Mouse (Mus musculus) midbrain, embryonic 13.5 days (tissue): ENCODE results near the gene Rab11a. TPM values are rescaled to one million over a fixed set of nuclear protein-coding genes. Genes with fewer than 3 reads are reported as not detected.

ENCODE experiments used
- ATAC-seq: fragments of 200-750 bp; cut with Nextera tagmentation; 2 replicates; pipeline ENCODE4 v1.8.0; 2017; ENCODE audit warnings: mild to moderate bottlenecking, moderate TSS enrichment, moderate library complexity
- H3K27ac ChIP-seq: fragments of 300-500 bp; sonication (generic); 2 replicates; pipeline ENCODE4 v1.5.1; 2015; ENCODE audit warnings: inconsistent platforms, mild to moderate bottlenecking, moderate library complexity
- H3K27me3 ChIP-seq: fragments of 300-500 bp; sonication (generic); 2 replicates; pipeline ENCODE4 v1.6.1; 2015; ENCODE audit warnings: mild to moderate bottlenecking, inconsistent platforms
- H3K36me3 ChIP-seq: fragments of 300-500 bp; sonication (generic); 2 replicates; pipeline ENCODE4 v1.6.1; 2015; ENCODE audit warnings: mild to moderate bottlenecking, inconsistent platforms
- H3K4me1 ChIP-seq: fragments of 300-500 bp; sonication (generic); replicated peaks from 2 replicates; pipeline ENCODE4 v1.6.1; 2015; ENCODE audit warnings: inconsistent platforms
- H3K4me2 ChIP-seq: fragments of 300-500 bp; sonication (generic); replicated peaks from 2 replicates; pipeline ENCODE4 v1.6.1; 2015; ENCODE audit warnings: moderate library complexity, mild to moderate bottlenecking, inconsistent platforms
- H3K4me3 ChIP-seq: fragments of 300-500 bp; sonication (generic); replicated peaks from 2 replicates; pipeline ENCODE4 v1.5.1; 2015; ENCODE audit warnings: mild to moderate bottlenecking, inconsistent platforms
- H3K9ac ChIP-seq: fragments of 300-500 bp; sonication (generic); replicated peaks from 2 replicates; pipeline ENCODE4 v1.6.1; 2015; ENCODE audit warnings: mild to moderate bottlenecking, inconsistent platforms
- H3K9me3 ChIP-seq: fragments of 300-500 bp; sonication (generic); 2 replicates; pipeline ENCODE4 v1.6.1; 2016; ENCODE audit warnings: mild to moderate bottlenecking, inconsistent platforms
- WGBS: fragments of 180-500 bp; shearing (Covaris S2); methylation state at CpG from one replicate; pipeline ENCODE4 v1.1.7; 2015; 5-methylcytosine and 5-hydroxymethylcytosine counted together
- polyA plus RNA-seq: library from polyadenylated mRNA; unstranded; fragments of >200 nt; fragmentation: Nextera tagmentation; extraction: Ambion mirVana; gene quantifications from 2 replicates; pipeline ENCODE4 v1.2.1, GENCODE M21; 2015

The Rab11a gene
- 378 and 397 TPM in 2 replicates for polyA plus RNA-seq

DNA sequence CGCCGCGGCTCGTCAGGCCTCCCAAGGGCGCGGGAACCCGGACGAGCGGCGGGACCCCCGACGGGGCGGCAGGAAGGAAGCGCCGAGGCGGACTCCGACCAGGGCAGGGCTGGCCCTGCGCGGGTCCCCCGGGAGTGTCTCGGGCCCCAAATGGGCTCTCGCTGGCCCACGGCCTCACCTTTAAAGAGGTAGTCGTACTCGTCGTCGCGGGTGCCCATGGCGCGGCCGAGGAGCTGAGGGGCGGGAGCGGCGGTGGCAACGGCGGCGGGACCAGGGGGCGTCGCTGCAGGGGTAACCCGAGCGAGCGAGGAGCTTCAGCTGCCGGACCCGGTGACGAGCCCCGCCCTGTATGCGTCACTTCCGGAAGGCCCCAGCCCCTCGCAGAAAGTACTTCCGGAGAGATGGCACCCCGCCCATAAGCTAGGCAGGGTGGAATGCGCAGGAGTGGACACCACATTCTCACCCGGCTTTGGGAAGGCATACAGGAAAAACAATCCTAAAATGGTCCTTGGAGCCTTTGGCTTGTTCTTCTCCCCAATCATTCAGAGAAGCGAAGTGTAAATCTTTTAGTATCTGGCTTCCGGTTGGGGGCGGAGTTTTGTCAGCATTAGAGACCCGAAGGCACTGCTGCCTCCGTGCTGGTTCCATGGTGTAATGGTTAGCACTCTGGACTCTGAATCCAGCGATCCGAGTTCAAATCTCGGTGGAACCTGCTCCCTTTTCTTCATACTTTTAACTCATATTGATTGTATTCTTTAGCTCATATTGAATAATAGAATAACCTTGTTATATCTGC lies at the start of gene Rab11a:
Rab11a (minus strand) TSS at position 353 of the 796 bp plus-strand sequence.
- under 1% methylated on average over 61 of the region's 61 CpGs for WGBS
- no peaks in the 10 kb centered on the region for H3K36me3 ChIP-seq

DNA sequence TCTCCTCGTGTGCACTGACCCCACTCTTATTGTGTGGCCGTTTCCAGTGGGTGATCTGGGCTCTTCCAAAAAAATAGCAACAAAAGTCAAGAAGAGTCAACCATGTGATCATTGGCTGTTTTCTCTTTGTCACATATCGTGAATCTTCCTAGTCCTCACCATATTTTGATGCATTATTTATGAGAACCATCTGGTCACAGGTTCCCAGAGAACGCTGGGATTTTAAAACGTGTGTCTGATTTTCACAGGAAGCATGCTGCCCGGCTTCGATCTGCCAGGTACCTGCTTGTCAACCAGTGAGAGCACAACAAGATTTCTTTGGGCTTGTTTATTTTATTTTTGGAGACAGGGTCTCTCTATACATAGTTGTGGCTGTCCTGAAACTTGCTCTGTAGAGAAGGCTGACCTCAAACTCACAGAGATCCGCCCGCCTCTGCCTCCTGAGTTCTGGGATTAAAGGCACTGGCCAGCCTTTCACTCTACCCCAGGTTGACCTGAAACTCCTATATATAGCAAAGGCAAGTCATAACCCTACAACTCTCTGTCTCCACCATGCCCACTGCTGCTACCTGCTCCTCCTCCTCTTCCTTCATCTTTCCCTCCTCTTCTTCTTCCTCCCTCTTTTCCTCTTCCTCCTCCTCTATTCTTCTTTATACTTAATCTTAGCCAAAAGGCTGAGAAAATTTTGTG lies 48.8 kb upstream of the Rab11a start:
- ATAC-seq: no peak
- Histone ChIP-seq H3K27me3 (no peaks in the 10 kb centered on the region), H3K36me3 (no peaks in the 10 kb centered on the region), H3K9me3 (no peaks in the 10 kb centered on the region), H3K9ac (no peak overlapping the region), H3K4me3 (no peak overlapping the region), H3K27ac (no peak overlapping the region), H3K4me2 (no peak overlapping the region), H3K4me1 (peaks cover 5% of the 10 kb centered on the region; the same call in 1 of the 2 replicates)
- WGBS: 77% methylated on average over 9 of the region's 9 CpGs

More for the DNA sequence above, at the start of gene Rab11a:
- Histone ChIP-seq H3K9ac (peak within 1 kb of the TSS; percentile 88), H3K27me3 (no peaks in the 10 kb centered on the region), H3K4me1 (peaks cover 8% of the 10 kb centered on the region), H3K4me3 (peak within 1 kb of the TSS; percentile 85), H3K27ac (peak within 1 kb of the TSS; percentile 93), H3K9me3 (no peaks in the 10 kb centered on the region), H3K4me2 (peak within 1 kb of the TSS; percentile 79)
- peak; percentile 97 for ATAC-seq

DNA sequence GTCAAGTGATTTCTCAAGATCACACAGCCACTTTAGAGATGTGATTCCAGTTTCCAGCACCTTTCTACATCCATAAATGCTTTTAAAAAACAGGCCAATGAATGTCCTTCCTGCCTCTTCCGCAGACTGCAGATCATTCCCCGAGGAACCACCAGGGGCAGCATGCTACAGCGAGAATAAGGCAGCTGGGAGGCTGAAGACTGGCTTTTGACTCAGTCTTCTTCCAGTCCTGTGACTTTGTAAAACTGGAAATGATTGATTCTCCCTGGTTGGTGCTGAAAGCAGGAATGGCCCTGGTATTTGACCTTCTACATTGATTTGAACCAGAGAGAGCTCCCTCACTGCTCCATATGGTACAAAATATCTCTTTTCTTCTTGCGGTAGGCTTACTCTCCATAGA lies 47.3 kb upstream of the Rab11a start:
- WGBS: 43% methylated on average over 4 of the region's 4 CpGs
- no peaks in the 10 kb centered on the region for H3K27me3 ChIP-seq
- no peaks in the 10 kb centered on the region for H3K36me3 ChIP-seq
- H3K4me3 ChIP-seq: no peak overlapping the region
- no peaks in the 10 kb centered on the region for H3K4me1 ChIP-seq
- H3K9me3 ChIP-seq: no peaks in the 10 kb centered on the region
- H3K27ac ChIP-seq: no peak overlapping the region
- H3K9ac ChIP-seq: no peak overlapping the region
- no peak for ATAC-seq
- no peak overlapping the region for H3K4me2 ChIP-seq

DNA sequence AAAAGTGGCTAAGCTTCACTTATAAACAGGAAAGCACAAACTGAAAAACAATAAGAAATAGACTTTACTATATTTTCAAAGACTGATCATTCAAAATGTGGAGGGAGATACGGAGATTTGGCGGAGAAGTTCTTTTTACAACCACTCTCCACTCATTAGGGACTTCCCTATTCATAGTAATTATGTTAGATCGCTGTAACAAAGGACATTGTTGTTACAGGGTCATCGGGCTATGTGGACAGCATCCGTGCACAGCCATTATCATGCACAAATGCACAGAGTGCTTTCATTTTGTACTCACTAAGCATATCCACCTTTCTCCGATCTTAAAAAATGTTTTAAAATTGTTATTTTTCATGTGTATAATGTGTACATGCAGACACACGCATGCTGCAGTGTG lies 46.0 kb upstream of the Rab11a start:
- no peaks in the 10 kb centered on the region for H3K4me1 ChIP-seq
- no peaks in the 10 kb centered on the region for H3K9me3 ChIP-seq
- no peak overlapping the region for H3K4me3 ChIP-seq
- H3K27me3 ChIP-seq: no peaks in the 10 kb centered on the region
- no peaks in the 10 kb centered on the region for H3K36me3 ChIP-seq
- H3K9ac ChIP-seq: no peak overlapping the region
- no peak overlapping the region for H3K27ac ChIP-seq
- no peak overlapping the region for H3K4me2 ChIP-seq
- 75% methylated on average over 7 of the region's 7 CpGs for WGBS
- ATAC-seq: no peak

DNA sequence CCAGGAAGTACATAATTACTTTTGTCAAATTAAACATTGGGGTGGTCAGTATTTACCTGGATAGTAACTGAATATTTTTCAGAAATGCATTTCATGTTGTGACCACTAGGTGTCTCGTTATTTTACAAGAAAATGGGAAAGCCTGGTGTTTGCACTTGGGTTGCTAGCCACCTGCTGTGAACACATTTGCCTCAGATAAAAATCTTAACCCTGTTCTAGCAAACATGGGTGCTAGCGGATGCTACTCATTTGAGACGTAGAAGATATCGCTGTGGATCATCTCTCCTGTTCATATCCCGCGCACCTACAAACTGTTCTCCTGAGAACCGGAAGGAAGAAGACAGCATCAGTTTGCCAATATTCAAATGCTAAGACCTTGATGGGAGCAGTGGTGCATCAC lies 42.1 kb upstream of the Rab11a start:
- no peak overlapping the region for H3K9ac ChIP-seq
- H3K4me3 ChIP-seq: no peak overlapping the region
- H3K9me3 ChIP-seq: no peaks in the 10 kb centered on the region
- no peaks in the 10 kb centered on the region for H3K27me3 ChIP-seq
- WGBS: 45% methylated on average over 7 of the region's 7 CpGs
- ATAC-seq: no peak
- H3K36me3 ChIP-seq: no peaks in the 10 kb centered on the region
- no peak overlapping the region for H3K4me2 ChIP-seq
- no peak overlapping the region for H3K27ac ChIP-seq
- H3K4me1 ChIP-seq: peaks cover 5% of the 10 kb centered on the region

DNA sequence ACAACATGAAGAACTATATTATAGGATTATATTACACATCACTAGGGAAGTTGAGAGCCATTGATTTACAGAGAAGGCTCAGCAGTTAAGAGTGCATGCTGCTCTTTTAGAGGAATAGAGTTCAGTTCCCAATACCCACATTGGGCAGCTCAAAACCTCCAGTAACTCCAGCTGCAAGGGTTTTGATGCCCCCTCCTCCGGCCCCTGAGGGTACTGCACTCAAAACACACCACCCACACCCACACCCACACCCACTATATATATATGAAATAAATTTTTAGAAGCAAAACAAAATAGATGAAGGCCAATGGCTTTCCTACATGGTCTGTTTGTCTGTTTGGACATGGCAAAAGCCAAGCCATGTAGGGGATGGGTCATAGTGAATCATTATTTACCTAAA lies 40.6 kb upstream of the Rab11a start:
- Histone ChIP-seq H3K27ac (no peak overlapping the region), H3K9me3 (no peaks in the 10 kb centered on the region), H3K9ac (no peak overlapping the region), H3K4me3 (no peak overlapping the region), H3K4me1 (peaks cover 11% of the 10 kb centered on the region), H3K36me3 (no peaks in the 10 kb centered on the region), H3K27me3 (no peaks in the 10 kb centered on the region), H3K4me2 (no peak overlapping the region)
- ATAC-seq: no peak
- WGBS: 90% methylated on average over 1 of the region's 1 CpGs

DNA sequence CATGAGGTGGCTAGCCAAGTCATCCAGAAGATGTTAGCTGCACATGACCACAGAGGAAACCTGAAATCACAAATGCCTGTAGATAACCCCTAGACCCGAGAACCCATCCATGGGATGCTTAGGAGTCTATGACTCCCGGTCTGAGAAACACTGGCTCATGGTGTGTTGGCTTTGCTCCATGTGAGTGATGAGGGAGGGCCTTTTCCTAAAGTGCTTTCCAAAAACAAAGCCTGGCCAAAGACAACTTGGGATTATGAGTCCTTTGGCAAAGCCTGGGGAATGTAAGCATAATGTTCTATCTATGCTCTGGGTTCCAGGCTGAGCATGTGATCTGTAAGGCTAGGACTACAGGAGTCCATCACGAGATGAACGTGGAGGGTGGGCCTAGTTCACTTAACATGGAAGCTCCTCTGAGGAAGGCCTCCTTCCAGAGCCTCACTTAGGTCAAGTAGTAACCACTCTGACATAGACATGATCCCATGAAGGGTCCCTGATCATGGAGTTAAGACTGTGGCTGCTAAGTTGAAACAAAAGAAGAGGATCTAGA lies 40.0 kb upstream of the Rab11a start:
- Histone ChIP-seq H3K9me3 (no peaks in the 10 kb centered on the region), H3K27ac (no peak overlapping the region), H3K9ac (no peak overlapping the region), H3K4me3 (no peak overlapping the region), H3K36me3 (no peaks in the 10 kb centered on the region), H3K4me2 (no peak overlapping the region), H3K27me3 (no peaks in the 10 kb centered on the region), H3K4me1 (peaks cover 11% of the 10 kb centered on the region)
- no peak for ATAC-seq
- 91% methylated on average over 4 of the region's 4 CpGs for WGBS

DNA sequence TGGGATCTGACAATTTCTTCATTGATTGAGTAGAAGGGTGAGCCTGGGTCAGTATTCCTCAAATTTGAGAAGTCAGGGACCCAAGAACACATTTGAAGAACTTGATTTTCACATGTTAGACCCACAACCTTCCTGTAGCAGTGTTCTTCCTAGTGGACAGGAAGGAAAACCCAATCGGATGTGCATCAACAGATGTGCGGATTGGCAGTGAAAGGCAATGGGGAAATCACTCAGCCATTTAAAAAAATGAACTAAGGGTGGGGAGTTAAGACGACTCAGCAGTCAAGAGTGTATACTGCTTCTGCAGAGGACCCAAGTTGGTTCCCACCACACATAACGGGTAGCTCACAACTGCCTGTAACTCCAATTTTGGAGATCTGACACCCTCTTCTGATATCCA lies 37.9 kb upstream of the Rab11a start:
- Histone ChIP-seq H3K9ac (no peak overlapping the region), H3K4me2 (no peak overlapping the region), H3K4me1 (peaks cover 16% of the 10 kb centered on the region), H3K4me3 (no peak overlapping the region), H3K36me3 (no peaks in the 10 kb centered on the region), H3K9me3 (no peaks in the 10 kb centered on the region), H3K27me3 (no peaks in the 10 kb centered on the region), H3K27ac (no peak overlapping the region)
- WGBS: 83% methylated on average over 4 of the region's 4 CpGs
- ATAC-seq: no peak

DNA sequence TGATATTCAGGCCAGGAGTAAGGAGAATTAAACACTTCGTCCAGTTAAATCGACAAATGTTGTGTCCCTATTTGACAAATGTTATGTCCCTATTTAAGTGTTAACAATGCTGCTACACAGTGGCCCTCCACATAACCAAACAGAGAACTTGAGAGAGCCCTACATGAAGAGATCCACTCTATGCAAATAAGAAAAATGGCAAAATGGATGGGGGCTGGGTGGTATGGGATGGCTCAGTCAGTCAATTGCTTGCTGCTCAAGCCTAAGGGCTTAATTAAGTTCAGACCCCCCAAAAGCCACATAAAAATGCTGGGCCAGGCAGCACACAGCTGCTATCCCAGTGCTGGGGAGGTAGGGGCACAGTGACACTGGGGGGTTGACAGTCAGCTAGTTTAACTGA lies 37.3 kb upstream of the Rab11a start:
- Histone ChIP-seq H3K4me3 (no peak overlapping the region), H3K27ac (peak overlapping the region; percentile 64), H3K27me3 (no peaks in the 10 kb centered on the region), H3K4me1 (peaks cover 16% of the 10 kb centered on the region), H3K9me3 (no peaks in the 10 kb centered on the region), H3K9ac (no peak overlapping the region), H3K36me3 (no peaks in the 10 kb centered on the region), H3K4me2 (no peak overlapping the region; the same call in 1 of the 2 replicates)
- WGBS: 69% methylated on average over 2 of the region's 2 CpGs
- ATAC-seq: 0 out of 2 replicates have a peak, but pooled peaks have one; percentile 53

DNA sequence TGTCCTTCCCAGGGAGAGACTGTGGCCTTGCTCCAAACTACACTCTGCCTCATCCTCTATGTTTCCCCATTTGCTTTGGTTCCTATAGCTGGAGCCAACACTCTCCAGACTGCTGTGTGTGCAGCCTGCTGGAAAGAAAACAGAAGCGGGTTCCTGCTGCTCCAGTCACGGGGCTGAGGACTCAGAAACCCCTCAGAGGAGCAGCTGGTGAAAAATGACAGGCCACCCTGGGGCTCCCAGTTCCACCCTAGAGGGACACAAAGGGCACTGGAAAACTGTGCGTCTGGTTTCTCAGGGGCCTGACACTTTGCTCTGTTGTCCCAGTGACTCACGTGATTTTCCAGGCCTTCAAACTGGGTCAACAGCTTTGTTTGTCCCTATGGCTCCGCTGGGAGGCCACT lies 36.9 kb upstream of the Rab11a start:
- WGBS: 16% methylated on average over 5 of the region's 5 CpGs
- ATAC-seq: peak; percentile 60
- no peaks in the 10 kb centered on the region for H3K27me3 ChIP-seq

DNA sequence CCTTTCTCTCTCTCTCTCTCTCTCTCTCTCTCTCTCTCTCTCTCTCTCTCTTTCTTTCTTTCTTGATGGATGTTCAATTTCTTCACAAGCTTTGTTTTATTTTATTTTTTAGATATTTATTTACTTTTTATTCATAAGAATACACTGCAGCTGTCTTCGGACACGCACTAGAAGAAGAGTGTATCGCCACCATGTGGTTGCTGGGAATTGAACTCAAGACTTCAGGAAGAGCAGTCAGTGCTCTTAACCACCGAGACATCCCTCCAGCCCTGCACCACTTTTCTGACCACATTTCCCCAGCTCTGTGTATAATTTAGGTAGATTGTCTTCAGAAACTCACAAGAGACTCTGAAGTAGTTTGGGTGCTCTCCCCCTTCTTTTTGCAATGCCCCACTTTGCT lies 36.4 kb upstream of the Rab11a start:
- ATAC-seq: no peak
- no peak overlapping the region for H3K9ac ChIP-seq
- 56% methylated on average over 4 of the region's 4 CpGs for WGBS
- no peak overlapping the region for H3K4me2 ChIP-seq
- no peaks in the 10 kb centered on the region for H3K36me3 ChIP-seq
- H3K27ac ChIP-seq: peak overlapping the region; percentile 64
- no peaks in the 10 kb centered on the region for H3K27me3 ChIP-seq
- no peaks in the 10 kb centered on the region for H3K9me3 ChIP-seq
- H3K4me3 ChIP-seq: no peak overlapping the region
- peaks cover 16% of the 10 kb centered on the region for H3K4me1 ChIP-seq

More for the DNA sequence above, 36.9 kb upstream of the Rab11a start:
- H3K36me3 ChIP-seq: no peaks in the 10 kb centered on the region
- no peak overlapping the region for H3K4me3 ChIP-seq
- H3K4me1 ChIP-seq: peaks cover 16% of the 10 kb centered on the region
- peak overlapping the region; percentile 3; the same call in 1 of the 2 replicates for H3K4me2 ChIP-seq
- H3K9ac ChIP-seq: no peak overlapping the region
- peak overlapping the region; percentile 64 for H3K27ac ChIP-seq
- H3K9me3 ChIP-seq: no peaks in the 10 kb centered on the region

DNA sequence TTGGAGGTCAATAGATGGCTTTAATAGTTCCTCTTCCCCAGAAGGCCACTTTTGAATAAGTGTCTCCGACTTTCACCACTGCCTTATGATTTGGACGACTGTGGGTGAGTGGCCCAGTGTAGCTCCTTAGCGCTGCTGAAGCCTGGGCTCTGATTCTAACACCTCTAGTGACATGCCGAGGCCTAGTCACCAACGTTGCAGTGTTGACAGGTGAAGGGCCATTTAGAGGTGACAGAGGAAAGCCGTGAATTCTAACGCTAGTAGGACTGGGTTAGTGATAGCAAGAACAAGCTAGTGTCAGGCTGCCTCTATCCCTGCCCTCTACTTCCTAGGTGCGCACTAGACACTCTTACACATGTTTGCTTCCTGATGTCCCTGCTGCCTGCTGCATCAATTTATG lies 35.7 kb upstream of the Rab11a start:
- H3K4me3 ChIP-seq: no peak overlapping the region
- H3K4me2 ChIP-seq: no peak overlapping the region
- H3K4me1 ChIP-seq: peaks cover 16% of the 10 kb centered on the region
- no peak for ATAC-seq
- no peak overlapping the region for H3K9ac ChIP-seq
- no peaks in the 10 kb centered on the region for H3K36me3 ChIP-seq
- no peaks in the 10 kb centered on the region for H3K9me3 ChIP-seq
- no peak overlapping the region for H3K27ac ChIP-seq
- H3K27me3 ChIP-seq: no peaks in the 10 kb centered on the region
- 85% methylated on average over 8 of the region's 8 CpGs for WGBS
